Mouse (Mus musculus) right cerebral cortex, postnatal 36 days (tissue): ENCODE results near the gene Khnyn.

Experiments
- DNase-seq, 2 experiments: peaks; one replicate each; pipeline ENCODE4 v3.0.0; 2022; ENCODE audit warnings: low spot score in 2 of 2, mixed read lengths in 1 of 2

Gene Khnyn

GRCm38 (mm10) chr14:55873242-55873713, 11.5 kb upstream of the Khnyn start:
- no peak for DNase-seq

- DNase-seq: peak; percentile 42 to 54
Measured at GRCm38 (mm10) chr14:55873714-55874683, 10.7 kb upstream of the Khnyn start.

DNA sequence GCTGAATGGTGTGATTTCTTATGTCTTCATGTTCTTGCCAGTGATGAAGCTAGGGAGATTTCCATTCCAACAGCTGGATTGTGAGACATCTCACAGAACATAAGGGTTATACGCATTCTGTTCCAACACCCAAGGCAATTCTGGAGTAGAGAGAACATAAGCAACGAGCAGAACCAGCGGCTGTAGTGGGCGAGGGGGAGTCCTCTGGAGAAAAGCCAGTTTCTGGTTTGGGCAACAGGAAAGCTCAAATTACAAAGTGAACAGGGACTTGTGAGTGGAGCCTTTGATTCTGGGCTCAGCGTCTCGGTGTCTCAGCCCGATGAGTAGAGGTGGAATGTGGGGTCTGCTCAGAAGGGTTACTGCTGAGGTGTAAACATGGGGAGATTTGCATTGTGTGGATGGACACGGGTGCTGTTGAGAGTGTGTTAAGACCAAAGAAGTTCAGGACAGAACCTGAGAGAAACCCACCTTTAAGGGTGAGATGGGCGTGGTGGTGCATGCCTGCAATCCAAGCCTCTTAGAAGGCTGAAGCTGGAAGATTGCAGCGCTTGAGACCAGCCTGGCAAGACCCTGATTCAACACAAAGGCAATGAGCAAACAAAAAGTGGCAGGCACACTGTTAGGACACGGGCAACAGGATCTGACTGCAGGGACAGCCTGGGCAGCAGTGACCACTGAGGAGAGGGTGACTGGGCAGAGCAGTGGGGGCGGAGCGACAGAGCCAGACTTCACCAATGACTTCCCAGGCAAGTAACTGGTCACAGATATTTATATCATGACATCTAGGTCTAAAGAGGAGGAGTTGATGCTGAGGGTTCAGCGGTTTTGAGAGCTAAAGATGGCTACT, 7.1 kb upstream of the Khnyn start:
- DNase-seq: no peak

- DNase-seq: no peak
Measured at GRCm38 (mm10) chr14:55878316-55878940, 6.3 kb upstream of the Khnyn start.

DNA sequence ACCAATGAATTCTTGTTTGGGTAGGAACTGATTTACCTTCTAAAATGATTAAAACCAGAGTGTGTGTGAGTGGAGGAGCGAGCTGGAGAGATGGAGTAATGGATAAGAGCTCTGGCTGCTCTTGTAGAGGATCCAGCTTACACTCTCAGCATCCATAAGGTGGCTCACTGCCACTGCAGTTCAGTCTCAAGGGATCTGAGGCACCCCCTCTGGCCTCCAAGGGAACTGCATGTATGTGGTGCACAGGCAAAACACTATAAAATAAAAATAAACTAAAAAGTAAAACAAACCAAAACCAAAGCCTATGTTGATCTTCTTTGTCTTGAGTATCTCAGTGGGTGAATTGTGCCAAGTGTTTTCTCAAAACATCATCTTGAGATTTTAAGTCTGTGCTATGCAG, 5.1 kb upstream of the Khnyn start:
- peak; percentile 71 to 76 for DNase-seq

- DNase-seq: no peak
Measured at GRCm38 (mm10) chr14:55880982-55881381, 3.8 kb upstream of the Khnyn start.

GRCm38 (mm10) chr14:55882171-55882641, 2.5 kb upstream of the Khnyn start:
- no peak for DNase-seq

DNA sequence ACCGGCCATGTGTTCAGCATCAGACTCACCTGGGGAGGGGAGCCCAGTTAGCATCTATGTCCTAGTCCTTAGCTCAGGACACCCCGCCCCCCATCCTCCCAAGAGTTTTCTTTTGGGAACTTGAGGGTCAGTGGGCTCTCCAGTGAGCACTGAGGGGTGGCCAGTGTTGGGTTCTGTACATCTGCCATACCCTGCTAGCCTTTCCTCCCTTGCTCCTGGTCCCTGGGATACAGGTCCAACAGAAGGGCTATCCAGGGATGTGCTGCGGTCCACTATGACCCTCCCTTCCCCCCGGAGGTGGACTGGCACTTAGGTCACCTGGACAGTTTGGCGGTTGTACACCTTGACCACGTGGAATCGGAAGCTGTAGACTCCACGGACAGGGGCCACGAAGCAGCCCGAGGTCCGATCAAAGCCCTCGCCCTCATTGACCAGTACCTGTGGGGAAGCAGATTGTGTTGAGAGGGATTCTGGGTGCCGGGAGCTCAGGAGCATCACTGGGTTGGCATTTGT, 1.5 kb upstream of the Khnyn start:
- no peak for DNase-seq

GRCm38 (mm10) chr14:55883663-55884062, 1.1 kb upstream of the Khnyn start:
- DNase-seq: no peak

- DNase-seq: no peak
Measured at GRCm38 (mm10) chr14:55884166-55884565, 581 bp upstream of the Khnyn start, which contains the start of gene Cbln3. Gene Cbln3 (minus strand): TSS chr14:55884392.

DNA sequence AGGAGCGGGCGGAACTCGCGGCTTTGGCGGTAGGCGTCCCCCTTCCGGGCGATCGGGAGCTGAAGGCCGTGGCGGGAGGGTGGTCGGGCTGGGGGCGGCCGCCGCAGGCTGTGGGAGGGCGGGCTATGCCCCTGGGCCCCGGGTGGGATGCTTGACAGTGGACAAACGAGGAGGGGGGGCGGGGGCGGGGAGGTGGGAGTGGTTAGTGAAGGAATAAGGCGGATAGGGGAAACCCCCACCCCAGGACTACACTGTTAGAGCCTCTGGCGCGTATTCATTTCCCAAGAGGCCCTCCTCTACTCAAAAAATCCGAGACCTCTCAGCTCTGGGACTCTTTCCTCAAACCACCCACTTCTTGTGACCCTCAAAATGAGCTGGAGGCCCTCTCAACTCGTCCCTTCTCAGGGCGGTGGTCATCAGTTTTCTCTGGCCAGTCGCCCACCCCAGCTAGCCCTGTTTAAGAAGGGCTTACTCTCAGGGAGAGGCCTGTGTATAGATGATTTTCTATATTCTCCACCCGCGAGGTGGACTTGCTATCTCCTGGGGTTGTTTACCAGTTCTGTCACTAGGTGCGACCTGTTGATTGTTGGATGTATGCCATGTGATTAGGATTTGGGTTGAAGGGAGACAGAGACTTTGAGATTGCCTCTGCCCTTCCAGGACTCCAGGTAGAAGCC, 505 bp downstream of the Khnyn start:
- no peak for DNase-seq

DNA sequence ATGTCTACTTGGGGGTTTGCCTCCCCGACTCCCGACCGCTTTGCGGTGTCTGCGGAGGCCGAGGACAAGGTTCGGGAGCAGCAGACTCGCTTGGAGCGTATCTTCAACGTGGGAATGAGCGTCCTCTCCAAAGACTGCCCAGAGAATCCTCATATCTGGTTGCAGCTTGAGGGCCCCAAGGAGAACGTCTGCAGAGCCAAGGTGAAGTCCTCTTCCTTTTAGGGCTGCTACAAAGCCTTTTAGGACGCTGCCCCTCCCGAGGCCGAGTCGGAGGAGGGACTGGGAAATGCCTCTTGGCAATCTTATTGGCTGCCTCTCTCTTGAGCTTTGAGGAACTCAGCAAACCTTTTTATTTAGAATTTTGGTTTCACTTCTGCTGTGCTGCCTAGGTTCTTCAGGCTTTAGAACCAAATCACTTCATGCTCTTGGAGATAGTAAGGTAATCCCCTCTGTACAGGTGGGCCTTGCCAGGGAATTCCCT, 1.1 kb downstream of the Khnyn start:
- DNase-seq: peak in 1 of 2 experiments; percentile 30

DNA sequence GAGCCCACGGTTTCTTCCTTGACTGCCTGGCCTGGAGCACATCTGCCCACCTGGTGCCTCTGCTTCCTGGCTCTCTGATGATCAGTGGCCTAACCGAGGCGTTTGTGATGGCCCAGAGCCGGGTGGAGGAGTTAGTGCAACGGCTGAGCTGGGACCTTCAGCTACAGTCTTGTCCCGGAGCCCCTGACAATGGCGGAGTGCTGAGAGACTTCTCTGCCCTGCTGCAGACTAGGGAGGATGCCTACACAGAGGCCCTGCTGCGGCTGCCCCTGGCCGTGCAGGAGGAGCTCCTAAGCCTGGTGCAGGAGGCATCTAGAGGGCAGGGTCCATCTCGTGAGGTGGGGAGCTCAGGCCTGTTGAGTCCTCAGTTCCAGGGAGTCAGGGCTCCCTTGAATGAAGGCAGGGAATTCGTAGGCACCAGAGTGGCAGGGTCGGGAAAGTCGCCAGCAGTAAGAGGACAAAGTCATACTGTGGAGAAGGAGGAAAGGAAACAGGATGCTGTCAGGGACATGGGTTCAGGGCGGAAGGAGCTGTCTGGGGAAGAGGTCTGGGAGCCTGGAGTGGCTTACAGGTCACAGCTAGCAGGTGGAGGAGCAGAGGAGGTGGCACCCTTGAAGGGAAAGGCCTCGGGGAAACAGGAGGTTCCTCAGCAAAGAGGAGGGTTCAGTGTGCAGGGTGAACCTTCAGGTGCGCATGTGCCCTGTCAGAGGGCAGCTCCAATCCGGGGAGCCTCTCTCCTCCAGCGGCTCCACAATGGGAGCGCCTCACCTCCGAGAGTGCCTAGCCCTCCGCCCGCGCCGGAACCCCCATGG, 2.0 kb downstream of the Khnyn start:
- no peak for DNase-seq

DNA sequence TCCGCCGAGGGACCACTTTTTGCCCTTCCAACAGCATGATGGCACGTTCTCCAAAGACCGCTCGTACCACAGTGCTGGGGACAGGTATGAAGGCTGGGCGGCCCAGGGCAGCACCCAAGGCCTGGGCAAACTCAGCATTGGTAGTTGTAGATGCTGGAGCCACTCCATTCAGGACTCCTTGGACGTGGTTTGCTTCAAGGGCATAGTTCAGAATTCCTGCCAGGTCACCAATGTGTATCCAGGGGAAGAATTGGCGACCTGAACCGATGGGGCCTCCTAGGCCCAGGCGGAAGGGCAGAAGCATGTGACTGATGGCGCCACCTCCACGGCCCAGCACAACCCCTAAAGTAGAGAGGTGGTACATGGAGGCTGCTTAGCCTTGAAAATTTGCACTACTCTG, 12.9 kb downstream of the Khnyn start:
- no peak for DNase-seq

GRCm38 (mm10) chr14:55898947-55899346, 14.2 kb downstream of the Khnyn start:
- no peak for DNase-seq

DNA sequence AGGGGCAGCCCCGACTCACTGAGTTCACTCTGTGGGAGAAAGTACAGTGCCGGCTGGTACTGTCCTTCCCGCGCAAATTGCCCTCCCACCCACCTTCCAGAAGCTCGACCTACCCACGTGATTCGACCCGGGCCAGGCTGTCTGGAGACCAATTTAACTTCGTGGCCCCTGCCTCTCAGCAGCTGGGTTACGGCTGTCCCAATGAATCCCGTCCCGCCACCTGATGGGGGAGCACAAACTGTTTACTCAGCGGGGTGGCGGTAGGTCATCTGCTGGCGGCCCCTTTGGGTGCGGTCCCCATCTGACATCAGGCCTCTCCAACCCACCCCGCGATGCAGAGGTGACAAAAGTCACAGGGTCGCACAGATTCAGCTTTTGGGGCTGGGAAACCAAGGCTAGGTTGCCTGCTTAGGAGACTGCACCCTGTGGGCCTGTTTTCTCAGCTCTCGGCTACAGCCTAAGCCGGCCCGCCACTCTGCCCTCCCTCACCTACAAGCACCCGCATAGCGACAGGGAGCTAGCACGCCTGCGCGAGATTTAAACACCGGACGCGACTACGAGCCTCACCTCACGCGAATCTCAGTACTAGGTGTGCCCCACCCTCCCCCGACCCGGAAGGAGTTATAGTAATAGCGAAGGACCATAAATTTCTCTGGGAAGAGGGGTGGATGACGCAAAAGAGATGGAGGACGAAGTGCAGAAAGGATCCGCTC, 15.1 kb downstream of the Khnyn start, which contains the start of gene Sdr39u1:
Gene Sdr39u1 (minus strand): TSS at position 593 of the 713 bp plus-strand sequence.
- DNase-seq: peak; percentile 85 to 92

DNA sequence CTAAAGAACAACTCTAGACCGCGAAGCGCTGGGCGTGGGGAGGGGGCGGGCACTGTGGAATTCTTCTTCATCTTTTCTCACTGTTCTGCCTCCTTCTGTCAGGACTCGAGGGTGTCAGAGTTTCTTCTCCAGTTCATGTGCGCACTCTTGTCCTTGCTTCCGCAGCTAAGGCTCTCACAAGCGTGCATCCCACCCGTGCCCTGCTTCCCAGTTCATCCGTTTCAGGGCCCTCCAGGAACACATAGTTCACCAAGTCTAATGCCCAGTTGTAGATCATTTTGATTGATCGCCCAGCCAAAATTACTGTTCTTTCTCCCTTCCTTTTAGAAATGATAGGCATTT, 15.6 kb downstream of the Khnyn start:
- no peak for DNase-seq

GRCm38 (mm10) chr14:55905518-55905917, 20.8 kb downstream of the Khnyn start:
- no peak for DNase-seq

- no peak for DNase-seq
Measured at GRCm38 (mm10) chr14:55913406-55913805, 28.7 kb downstream of the Khnyn start.
